Mouse (Mus musculus) megakaryocyte, embryonic 14.5 days (primary cell): ENCODE results near the gene Eral1. TPM values are rescaled to one million over a fixed set of nuclear protein-coding genes. Genes with fewer than 3 reads are reported as not detected.

Source experiments
- H3K27me3 ChIP-seq: replicated peaks from 2 replicates; pipeline ENCODE3; 2012; ENCODE audit warnings: inconsistent platforms
- H3K36me3 ChIP-seq: replicated peaks from 2 replicates; pipeline ENCODE3; 2012; ENCODE audit warnings: low read length, inconsistent platforms, mixed read lengths
- H3K4me1 ChIP-seq: 2 replicates; pipeline ENCODE4 v1.6.1; 2012; ENCODE audit warnings: inconsistent platforms
- H3K4me3 ChIP-seq: replicated peaks from 2 replicates; pipeline ENCODE3; 2012; ENCODE audit warnings: moderate library complexity, mild to moderate bottlenecking, inconsistent platforms
- H3K9me3 ChIP-seq: 2 replicates; pipeline ENCODE4 v1.6.1; 2012; ENCODE audit warnings: inconsistent platforms
- FLI1 ChIP-seq: IDR thresholded peaks from 2 replicates; pipeline ENCODE4 v1.6.1; 2012; ENCODE audit warnings: low read length, inconsistent platforms, mixed read lengths
- GATA1 ChIP-seq: IDR thresholded peaks from 3 replicates; pipeline ENCODE4 v1.6.1; 2012; ENCODE audit warnings: mixed read lengths, low read length, inconsistent platforms, borderline replicate concordance
- polyA plus RNA-seq: library from polyadenylated mRNA; stranded (reverse); fragments of >175 nt; gene quantifications from 2 replicates; pipeline ENCODE4 v1.2.3, GENCODE M21; 2012; ENCODE audit warnings: low replicate concordance; ENCODE audit not compliant: insufficient read depth

Gene Eral1
- polyA plus RNA-seq, 1 experiment: 1.6 TPM

DNA sequence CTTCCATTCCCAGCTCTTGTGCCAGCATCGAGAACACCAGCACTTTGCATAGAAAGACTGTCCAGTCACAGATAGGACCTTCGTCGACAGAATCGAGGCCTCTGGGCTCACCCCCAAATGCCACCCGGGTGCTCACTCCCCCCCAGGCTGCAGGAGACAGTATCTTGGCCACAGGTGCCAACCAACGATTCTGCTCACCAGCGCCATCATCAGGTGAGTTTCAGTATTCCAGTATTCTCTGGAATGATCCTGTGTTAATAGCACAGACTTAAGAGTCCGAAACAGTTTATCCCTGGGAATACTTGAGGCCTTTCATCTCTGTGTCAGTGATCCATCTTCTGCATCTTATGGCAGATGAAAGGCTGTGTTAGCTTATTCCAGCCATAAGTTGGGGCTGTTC lies 56.6 kb downstream of the Eral1 start:
- TF ChIP-seq FLI1: no peak
- no peak for TF ChIP-seq GATA1
- no peaks in the 10 kb centered on the region for H3K9me3 ChIP-seq
- H3K36me3 ChIP-seq: peaks cover 96% of the 10 kb centered on the region
- H3K4me1 ChIP-seq: peaks cover 1% of the 10 kb centered on the region; the same call in 1 of the 2 replicates
- no peak overlapping the region for H3K4me3 ChIP-seq
- H3K27me3 ChIP-seq: no peaks in the 10 kb centered on the region

Other genes with a start within 250 kb of the Eral1 start
- gene Pipox, start 186.3 kb downstream of the Eral1 start, polyA plus RNA-seq: not detected in 2 replicates
- not detected in 2 replicates for gene Sez6, start 149.6 kb downstream of the Eral1 start, polyA plus RNA-seq
- gene Phf12, start 97.6 kb downstream of the Eral1 start, polyA plus RNA-seq: 75.4 and 178 TPM in 2 replicates
- 5.9 and 7.0 TPM in 2 replicates for gene Dhrs13, start 48.1 kb downstream of the Eral1 start, polyA plus RNA-seq
- 2.2 and 9.5 TPM in 2 replicates for gene Flot2, start 42.5 kb downstream of the Eral1 start, polyA plus RNA-seq
- gene Fam222b, start 14.3 kb upstream of the Eral1 start, polyA plus RNA-seq: 32.0 and 49.0 TPM in 2 replicates
- 4.8 and 6.3 TPM in 2 replicates for gene Traf4, start 85.2 kb upstream of the Eral1 start, polyA plus RNA-seq
- gene Nek8, start 96.3 kb upstream of the Eral1 start, polyA plus RNA-seq: 1.3 and 2.2 TPM in 2 replicates
- gene Tlcd1, start 96.3 kb upstream of the Eral1 start, polyA plus RNA-seq: 35.9 and 67.9 TPM in 2 replicates
- 151 and 1,521 TPM in 2 replicates for gene Rpl23a, start 103.2 kb upstream of the Eral1 start, polyA plus RNA-seq
- gene Rab34, start 108.0 kb upstream of the Eral1 start, polyA plus RNA-seq: 4.5 TPM in 1 of 2 replicates, not detected in the other
- gene Proca1, start 113.0 kb upstream of the Eral1 start, polyA plus RNA-seq: 0.22 TPM in 1 of 2 replicates, not detected in the other
- gene Sdf2, start 165.4 kb upstream of the Eral1 start, polyA plus RNA-seq: 13.1 and 13.3 TPM in 2 replicates
- gene Supt6, start 165.6 kb upstream of the Eral1 start, polyA plus RNA-seq: 95.6 and 155 TPM in 2 replicates
- gene 2610507B11Rik, start 181.4 kb upstream of the Eral1 start, polyA plus RNA-seq: 17.1 and 39.7 TPM in 2 replicates
- not detected in 2 replicates for gene BC030499, start 210.5 kb upstream of the Eral1 start, polyA plus RNA-seq
- gene Spag5, start 221.1 kb upstream of the Eral1 start, polyA plus RNA-seq: 16.9 and 30.9 TPM in 2 replicates
- 25.1 and 40.6 TPM in 2 replicates for gene Aldoc, start 242.6 kb upstream of the Eral1 start, polyA plus RNA-seq
- 53.1 and 73.7 TPM in 2 replicates for gene Pigs, start 248.0 kb upstream of the Eral1 start, polyA plus RNA-seq